Mouse (Mus musculus): ENCODE results near the gene Txnrd1. TPM values are rescaled to one million over a fixed set of nuclear protein-coding genes. Genes with fewer than 3 reads are reported as not detected.
A peak's percentile ranks its signal among the peaks of the same experiment; 100 is the strongest.

The Txnrd1 gene
- polyA plus RNA-seq, 1 experiment from 2014 or later = 87.1 TPM

GRCm38 (mm10) chr10:82866832-82867231, 33.1 kb downstream of the Txnrd1 start:
- Histone ChIP-seq H3K27ac (ENCODE audit: low read depth, low read length) (no peak overlapping the region), H3K4me1 (ENCODE audit: control insufficient read depth, insufficient read depth, low read depth, low read length) (peaks cover 19% of the 10 kb centered on the region), H3K9ac (ENCODE audit: low read depth, low read length) (no peak overlapping the region), H3K4me2 (ENCODE audit: low read length) (peak overlapping the region; percentile 32; the same call in 1 of the 2 replicates), H3K27me3 (replicated peaks; ENCODE audit: control insufficient read depth, insufficient read depth, low read length) (no peaks in the 10 kb centered on the region), H3K36me3 (ENCODE audit: control insufficient read depth, insufficient read depth, low read length) (no peaks in the 10 kb centered on the region), H3K9me3 (ENCODE audit: control insufficient read depth, low read length) (no peaks in the 10 kb centered on the region), H3K4me3 (ENCODE audit: low read length) (peak overlapping the region; percentile 2; the same call in 1 of the 2 replicates)
- ATAC-seq = no peak
- 76% methylated on average over 18 of the region's 18 CpGs for WGBS

- H3K36me3 ChIP-seq (ENCODE audit: control insufficient read depth, insufficient read depth, low read length) = no peaks in the 10 kb centered on the region
- no peak overlapping the region for H3K4me3 ChIP-seq (ENCODE audit: low read length)
- no peaks in the 10 kb centered on the region for H3K27me3 ChIP-seq (replicated peaks; ENCODE audit: control insufficient read depth, insufficient read depth, low read length)
- no peaks in the 10 kb centered on the region for H3K9me3 ChIP-seq (ENCODE audit: control insufficient read depth, low read length)
- H3K4me1 ChIP-seq (ENCODE audit: control insufficient read depth, insufficient read depth, low read depth, low read length) = peaks cover 4% of the 10 kb centered on the region
- no peak for ATAC-seq
- H3K4me2 ChIP-seq (ENCODE audit: low read length) = no peak overlapping the region
- no peak overlapping the region for H3K27ac ChIP-seq (ENCODE audit: low read depth, low read length)
- H3K9ac ChIP-seq (ENCODE audit: low read depth, low read length) = no peak overlapping the region
- WGBS = 86% methylated on average over 6 of the region's 6 CpGs
Observed at GRCm38 (mm10) chr10:82868418-82869086, 34.8 kb downstream of the Txnrd1 start.

GRCm38 (mm10) chr10:82875446-82875845, 41.7 kb downstream of the Txnrd1 start:
- H3K9ac ChIP-seq (ENCODE audit: low read depth, low read length) = no peak overlapping the region
- H3K9me3 ChIP-seq (ENCODE audit: control insufficient read depth, low read length) = no peaks in the 10 kb centered on the region
- H3K4me2 ChIP-seq (ENCODE audit: low read length) = no peak overlapping the region
- no peaks in the 10 kb centered on the region for H3K4me1 ChIP-seq (ENCODE audit: control insufficient read depth, insufficient read depth, low read depth, low read length)
- H3K27me3 ChIP-seq (replicated peaks; ENCODE audit: control insufficient read depth, insufficient read depth, low read length) = no peaks in the 10 kb centered on the region
- 91% methylated on average over 10 of the region's 10 CpGs for WGBS
- H3K36me3 ChIP-seq (ENCODE audit: control insufficient read depth, insufficient read depth, low read length) = peaks cover 27% of the 10 kb centered on the region
- ATAC-seq = no peak
- no peak overlapping the region for H3K27ac ChIP-seq (ENCODE audit: low read depth, low read length)
- H3K4me3 ChIP-seq (ENCODE audit: low read length) = no peak overlapping the region

- no peak for ATAC-seq
- Histone ChIP-seq H3K4me1 (ENCODE audit: control insufficient read depth, insufficient read depth, low read depth, low read length) (no peaks in the 10 kb centered on the region), H3K9me3 (ENCODE audit: control insufficient read depth, low read length) (no peaks in the 10 kb centered on the region), H3K36me3 (ENCODE audit: control insufficient read depth, insufficient read depth, low read length) (peaks cover 27% of the 10 kb centered on the region), H3K27ac (ENCODE audit: low read depth, low read length) (no peak overlapping the region), H3K4me3 (ENCODE audit: low read length) (no peak overlapping the region), H3K27me3 (replicated peaks; ENCODE audit: control insufficient read depth, insufficient read depth, low read length) (no peaks in the 10 kb centered on the region), H3K4me2 (ENCODE audit: low read length) (no peak overlapping the region), H3K9ac (ENCODE audit: low read depth, low read length) (no peak overlapping the region)
- 82% methylated on average over 16 of the region's 16 CpGs for WGBS
Observed at GRCm38 (mm10) chr10:82876076-82876796, 42.5 kb downstream of the Txnrd1 start.

GRCm38 (mm10) chr10:82887354-82887753, 53.6 kb downstream of the Txnrd1 start:
- WGBS = 97% methylated on average over 6 of the region's 6 CpGs
- Histone ChIP-seq H3K4me2 (ENCODE audit: low read length) (no peak overlapping the region), H3K9ac (ENCODE audit: low read depth, low read length) (no peak overlapping the region), H3K27me3 (replicated peaks; ENCODE audit: control insufficient read depth, insufficient read depth, low read length) (no peaks in the 10 kb centered on the region), H3K4me3 (ENCODE audit: low read length) (no peak overlapping the region), H3K36me3 (ENCODE audit: control insufficient read depth, insufficient read depth, low read length) (peaks cover 44% of the 10 kb centered on the region), H3K27ac (ENCODE audit: low read depth, low read length) (no peak overlapping the region), H3K4me1 (ENCODE audit: control insufficient read depth, insufficient read depth, low read depth, low read length) (no peaks in the 10 kb centered on the region), H3K9me3 (ENCODE audit: control insufficient read depth, low read length) (no peaks in the 10 kb centered on the region)
- ATAC-seq = no peak

- WGBS = 93% methylated on average over 8 of the region's 8 CpGs
Observed at GRCm38 (mm10) chr10:82888576-82888975, 54.8 kb downstream of the Txnrd1 start.

GRCm38 (mm10) chr10:82889447-82889973, 55.8 kb downstream of the Txnrd1 start:
- Histone ChIP-seq H3K9me3 (ENCODE audit: control insufficient read depth, low read length) (no peaks in the 10 kb centered on the region), H3K36me3 (ENCODE audit: control insufficient read depth, insufficient read depth, low read length) (peaks cover 42% of the 10 kb centered on the region), H3K27me3 (replicated peaks; ENCODE audit: control insufficient read depth, insufficient read depth, low read length) (no peaks in the 10 kb centered on the region), H3K4me1 (ENCODE audit: control insufficient read depth, insufficient read depth, low read depth, low read length) (no peaks in the 10 kb centered on the region), H3K4me2 (ENCODE audit: low read length) (no peak overlapping the region), H3K4me3 (ENCODE audit: low read length) (no peak overlapping the region), H3K27ac (ENCODE audit: low read depth, low read length) (no peak overlapping the region), H3K9ac (ENCODE audit: low read depth, low read length) (no peak overlapping the region)
- peak; percentile 30; the same call in 1 of the 2 replicates for ATAC-seq
- 67% methylated on average over 9 of the region's 9 CpGs for WGBS

More at GRCm38 (mm10) chr10:82888576-82888975, 54.8 kb downstream of the Txnrd1 start:
- no peaks in the 10 kb centered on the region for H3K27me3 ChIP-seq (replicated peaks; ENCODE audit: control insufficient read depth, insufficient read depth, low read length)
- H3K4me2 ChIP-seq (ENCODE audit: low read length) = no peak overlapping the region
- H3K9ac ChIP-seq (ENCODE audit: low read depth, low read length) = no peak overlapping the region
- no peak for ATAC-seq
- peaks cover 44% of the 10 kb centered on the region for H3K36me3 ChIP-seq (ENCODE audit: control insufficient read depth, insufficient read depth, low read length)
- no peak overlapping the region for H3K27ac ChIP-seq (ENCODE audit: low read depth, low read length)
- H3K4me3 ChIP-seq (ENCODE audit: low read length) = no peak overlapping the region
- H3K4me1 ChIP-seq (ENCODE audit: control insufficient read depth, insufficient read depth, low read depth, low read length) = no peaks in the 10 kb centered on the region
- H3K9me3 ChIP-seq (ENCODE audit: control insufficient read depth, low read length) = no peaks in the 10 kb centered on the region

- Histone ChIP-seq H3K27me3 (replicated peaks; ENCODE audit: control insufficient read depth, insufficient read depth, low read length) (no peaks in the 10 kb centered on the region), H3K9me3 (ENCODE audit: control insufficient read depth, low read length) (no peaks in the 10 kb centered on the region), H3K4me1 (ENCODE audit: control insufficient read depth, insufficient read depth, low read depth, low read length) (no peaks in the 10 kb centered on the region), H3K36me3 (ENCODE audit: control insufficient read depth, insufficient read depth, low read length) (peaks cover 39% of the 10 kb centered on the region), H3K27ac (ENCODE audit: low read depth, low read length) (no peak overlapping the region), H3K4me2 (ENCODE audit: low read length) (no peak overlapping the region), H3K4me3 (ENCODE audit: low read length) (no peak overlapping the region), H3K9ac (ENCODE audit: low read depth, low read length) (no peak overlapping the region)
- 77% methylated on average over 2 of the region's 2 CpGs for WGBS
- no peak for ATAC-seq
Observed at GRCm38 (mm10) chr10:82890936-82891335, 57.2 kb downstream of the Txnrd1 start.

GRCm38 (mm10) chr10:82891427-82891826, 57.7 kb downstream of the Txnrd1 start:
- Histone ChIP-seq H3K4me1 (ENCODE audit: control insufficient read depth, insufficient read depth, low read depth, low read length) (no peaks in the 10 kb centered on the region), H3K27me3 (replicated peaks; ENCODE audit: control insufficient read depth, insufficient read depth, low read length) (no peaks in the 10 kb centered on the region), H3K27ac (ENCODE audit: low read depth, low read length) (no peak overlapping the region), H3K4me3 (ENCODE audit: low read length) (no peak overlapping the region), H3K9ac (ENCODE audit: low read depth, low read length) (no peak overlapping the region), H3K36me3 (ENCODE audit: control insufficient read depth, insufficient read depth, low read length) (peaks cover 39% of the 10 kb centered on the region), H3K4me2 (ENCODE audit: low read length) (no peak overlapping the region), H3K9me3 (ENCODE audit: control insufficient read depth, low read length) (no peaks in the 10 kb centered on the region)
- WGBS = 86% methylated on average over 7 of the region's 7 CpGs
- no peak for ATAC-seq

All from hindbrain, embryonic 16.5 days (tissue).